Mouse (Mus musculus) adrenal gland, postnatal 14 days (tissue): ENCODE results near the gene Gjb3. TPM values are rescaled to one million over a fixed set of nuclear protein-coding genes. Genes with fewer than 3 reads are reported as not detected.

Experiments
- DNase-seq: peaks from one replicate; pipeline ENCODE4 v3.0.0; 2021; ENCODE audit warnings: mixed read lengths
- total RNA-seq: library from RNA; stranded (reverse); gene quantifications from 2 replicates; pipeline ENCODE4 v1.2.3, GENCODE M21; 2021

Gene Gjb3
- total RNA-seq, 1 experiment from 2014 or later = 0.26 TPM

DNA sequence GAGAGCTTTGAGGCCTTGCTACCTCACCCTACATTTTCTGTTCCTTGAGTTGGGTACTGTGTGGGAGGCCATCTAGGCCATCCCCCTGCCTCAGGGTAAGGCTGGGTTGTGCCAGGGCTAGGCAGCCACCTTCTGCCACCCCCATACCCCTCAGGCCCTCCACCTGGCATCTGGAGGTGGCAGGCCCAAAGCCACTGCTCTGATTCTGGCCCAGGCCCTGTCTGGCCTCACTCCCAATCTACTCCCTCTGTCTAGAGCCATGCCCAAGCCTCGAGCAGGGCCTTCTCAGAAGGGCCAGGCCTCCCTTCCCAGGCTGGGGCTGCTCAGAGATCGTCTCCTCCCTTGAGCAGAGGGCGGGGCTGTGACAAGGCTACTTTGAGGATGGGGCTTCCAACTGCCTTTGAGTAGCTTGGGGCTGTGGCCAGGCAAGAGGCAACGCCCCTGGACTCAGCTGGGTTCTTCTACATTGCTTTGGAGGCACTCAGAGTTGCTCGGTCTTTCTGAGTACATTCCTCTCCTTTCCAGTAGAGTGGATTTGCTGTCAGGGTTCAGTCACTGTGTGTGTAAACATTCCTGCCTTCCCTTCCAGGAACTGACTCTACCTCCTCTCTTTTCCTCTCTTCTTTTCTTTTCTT is 4.3 kb upstream of the Gjb3 start:
- DNase-seq = no peak

DNA sequence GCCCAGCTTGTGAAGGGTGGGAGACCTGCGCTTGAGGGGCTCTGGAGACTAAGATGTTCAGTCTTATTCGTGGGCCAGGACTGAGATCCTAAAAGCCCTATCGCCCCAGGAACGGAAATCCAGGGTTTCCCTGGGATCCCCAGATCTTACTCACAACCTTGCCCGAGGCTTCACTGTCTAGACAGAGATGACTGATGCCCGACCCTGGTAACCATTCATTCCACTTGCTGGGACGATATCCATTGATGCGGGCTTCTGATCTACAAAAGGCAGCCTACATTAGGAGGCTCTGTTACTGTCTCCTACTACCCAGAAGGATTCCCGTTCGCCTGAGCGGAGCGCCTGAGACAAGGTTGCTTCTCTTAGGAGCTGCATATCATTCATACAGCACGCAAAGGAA is 527 bp upstream of the Gjb3 start:
- DNase-seq = peak; percentile 40

DNA sequence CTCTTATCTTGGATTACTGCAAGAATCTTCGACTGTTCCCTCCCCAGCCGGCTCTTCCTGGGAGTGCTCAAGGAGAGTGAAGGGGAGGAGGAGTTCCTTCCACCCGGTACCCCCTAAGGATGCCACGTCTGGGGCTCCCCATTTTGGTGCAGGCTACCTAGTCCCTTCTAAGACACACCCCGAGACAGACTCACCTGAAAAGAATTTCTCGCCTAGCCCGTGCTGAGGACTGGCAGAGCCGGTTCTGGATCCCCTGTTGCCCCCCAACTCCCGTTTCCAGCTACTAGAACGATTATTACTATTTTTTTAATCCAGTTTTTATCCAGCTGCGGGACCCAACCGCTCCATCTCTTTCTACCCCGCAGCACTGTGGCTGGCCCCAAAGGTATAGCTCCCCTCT is 893 bp downstream of the Gjb3 start:
- no peak for DNase-seq

DNA sequence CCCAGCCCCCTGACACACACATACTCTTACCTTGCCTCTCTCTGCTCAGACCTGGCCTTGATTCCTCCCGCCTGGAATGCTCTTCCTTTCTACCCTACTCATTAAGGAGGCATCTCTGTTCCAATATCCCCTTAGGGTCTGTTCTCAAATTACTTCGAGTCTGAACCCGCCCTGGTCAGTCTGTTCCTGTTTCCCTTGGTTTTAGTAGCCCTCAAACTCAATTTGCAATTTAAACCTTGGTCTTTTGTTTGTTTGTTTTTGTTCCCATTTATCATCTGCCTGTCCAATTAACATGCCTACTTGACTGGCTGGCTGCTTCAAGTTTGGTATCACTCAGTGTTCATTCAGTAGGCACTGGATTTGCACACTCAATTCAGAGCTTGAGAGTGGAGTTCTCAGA is 1.6 kb downstream of the Gjb3 start:
- no peak for DNase-seq

DNA sequence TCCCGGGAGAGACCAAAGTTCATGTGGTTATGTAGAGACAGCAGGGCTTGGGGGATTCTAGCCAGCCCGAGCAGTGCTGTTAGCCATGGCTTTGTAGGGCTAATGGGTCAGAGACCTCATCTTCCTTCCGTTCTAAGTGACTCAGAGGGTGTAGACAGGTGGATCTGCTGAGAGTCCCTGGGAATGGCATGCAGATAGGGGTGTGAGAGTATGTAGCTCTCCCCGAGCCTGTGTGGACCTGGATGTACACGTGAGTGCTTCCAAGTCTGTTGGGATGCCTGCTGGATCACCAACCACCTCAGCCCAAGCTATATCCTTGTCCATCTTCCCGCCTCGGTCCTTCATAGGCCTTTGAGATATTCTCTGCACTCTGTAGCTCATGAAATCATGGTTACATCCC is 2.3 kb downstream of the Gjb3 start:
- no peak for DNase-seq

DNA sequence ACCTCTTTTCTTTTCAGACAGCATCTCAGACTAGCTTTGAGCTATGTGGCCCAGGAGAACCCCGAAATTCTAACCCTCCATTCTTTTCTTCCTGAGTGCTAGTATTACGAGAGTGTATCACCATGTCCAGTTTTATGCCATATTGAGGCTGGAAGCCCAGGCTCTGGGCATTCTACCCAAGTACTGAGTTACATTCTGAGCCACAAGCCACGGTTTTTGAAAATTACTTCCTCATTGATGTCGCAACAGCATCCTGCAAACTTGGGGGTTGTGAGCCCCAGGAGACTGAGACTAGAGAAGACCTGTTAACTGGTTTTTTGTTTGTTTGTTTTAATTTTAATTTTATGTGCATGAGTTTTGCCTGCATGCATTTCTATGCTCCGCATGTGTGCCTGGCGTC is 2.9 kb downstream of the Gjb3 start:
- no peak for DNase-seq

DNA sequence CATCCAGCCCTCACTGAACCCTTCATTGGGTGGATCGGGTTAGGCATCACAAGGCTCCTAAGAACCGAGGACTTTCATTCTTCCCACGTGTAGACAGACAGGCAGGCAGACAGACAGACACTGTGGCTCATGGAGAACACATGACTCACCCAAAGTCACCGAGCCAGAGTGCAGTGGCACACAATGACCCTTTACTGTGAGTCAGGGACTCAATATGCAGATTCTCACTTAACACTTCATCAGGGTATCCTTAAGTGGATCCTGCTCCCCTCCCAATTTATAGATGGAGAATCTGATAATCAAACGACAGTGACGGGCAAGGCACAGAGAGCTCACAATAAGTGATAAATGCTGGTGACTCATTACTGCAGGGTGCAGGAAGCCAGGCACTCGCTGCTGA is 3.4 kb downstream of the Gjb3 start:
- no peak for DNase-seq

DNA sequence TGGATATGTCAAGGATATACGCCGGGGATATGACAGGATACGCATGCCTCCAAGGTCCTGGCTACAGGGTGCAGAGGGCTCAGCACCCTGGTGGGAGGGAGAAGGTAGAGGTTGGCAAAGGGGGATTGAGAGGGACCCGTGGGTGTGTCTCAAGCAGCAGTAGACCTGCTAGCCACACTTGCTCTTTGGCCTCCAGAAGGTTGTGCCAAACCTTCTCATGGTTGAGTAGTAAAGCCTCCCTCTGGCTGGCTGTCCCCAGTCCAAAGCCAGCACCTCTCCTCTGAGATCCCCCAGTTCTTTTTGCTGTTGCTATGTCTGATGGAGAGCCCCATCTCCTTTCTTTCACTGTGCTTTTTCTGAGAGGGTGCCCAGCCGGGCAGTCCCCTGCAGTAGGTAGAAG is 5.4 kb downstream of the Gjb3 start:
- no peak for DNase-seq

DNA sequence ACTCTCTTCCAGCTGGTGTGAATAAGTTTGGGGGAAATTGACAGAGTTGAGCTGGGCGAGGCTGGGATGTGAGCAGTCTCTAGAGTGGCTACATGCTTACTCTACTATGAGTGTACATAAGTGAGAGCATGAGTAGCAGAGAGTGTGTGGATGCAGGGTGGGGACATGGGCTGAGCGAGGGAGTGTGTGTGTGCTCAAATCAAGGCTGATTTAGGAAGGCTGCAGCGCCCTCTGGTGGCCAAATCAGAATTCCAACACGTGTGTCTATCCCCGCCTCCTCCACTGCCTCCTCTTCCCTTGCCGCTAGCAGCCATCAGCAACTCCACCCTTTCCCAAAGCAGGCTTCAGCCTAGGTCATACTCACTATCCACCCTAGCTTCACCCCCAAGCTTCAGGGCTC is 5.9 kb downstream of the Gjb3 start:
- DNase-seq = peak; percentile 89

DNA sequence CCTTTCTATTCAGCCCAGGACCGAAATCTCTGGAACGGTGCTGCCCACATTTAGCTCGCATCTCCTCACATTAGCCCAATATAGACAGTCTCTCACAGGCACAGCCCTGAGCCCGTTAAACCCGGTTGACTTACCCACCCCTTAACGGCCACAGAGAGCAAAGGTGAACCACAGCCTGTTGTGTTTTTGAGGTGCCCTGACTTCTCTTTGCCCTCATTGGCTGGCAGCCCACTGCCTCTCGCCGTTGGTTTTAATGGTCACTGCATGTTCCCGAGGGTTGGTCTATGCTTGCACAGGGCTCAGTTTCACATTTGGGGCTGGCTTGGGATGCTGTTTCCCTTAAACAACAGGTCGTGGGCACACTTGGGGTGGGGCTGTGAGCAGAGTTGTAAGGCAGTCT is 6.3 kb downstream of the Gjb3 start:
- no peak for DNase-seq

DNA sequence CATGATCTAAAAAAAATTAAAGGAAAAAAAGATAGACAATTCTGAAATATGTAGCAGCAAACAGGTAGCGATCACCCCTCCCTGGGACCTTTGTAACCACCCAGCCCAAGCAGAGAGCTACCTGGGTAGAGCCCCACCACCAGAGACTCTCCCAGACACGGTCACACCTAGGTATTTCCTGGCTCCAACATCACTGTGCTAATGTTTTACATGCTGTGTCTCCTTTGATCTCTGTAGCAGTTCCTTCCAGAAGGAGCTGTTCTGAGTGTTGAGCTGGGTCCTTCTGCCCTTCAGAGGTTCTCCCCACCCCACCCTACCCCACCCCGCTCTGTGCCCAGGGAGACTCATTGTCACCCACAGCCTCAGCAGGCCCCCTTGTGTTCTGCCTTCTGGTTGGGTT is 7.0 kb downstream of the Gjb3 start:
- no peak for DNase-seq

DNA sequence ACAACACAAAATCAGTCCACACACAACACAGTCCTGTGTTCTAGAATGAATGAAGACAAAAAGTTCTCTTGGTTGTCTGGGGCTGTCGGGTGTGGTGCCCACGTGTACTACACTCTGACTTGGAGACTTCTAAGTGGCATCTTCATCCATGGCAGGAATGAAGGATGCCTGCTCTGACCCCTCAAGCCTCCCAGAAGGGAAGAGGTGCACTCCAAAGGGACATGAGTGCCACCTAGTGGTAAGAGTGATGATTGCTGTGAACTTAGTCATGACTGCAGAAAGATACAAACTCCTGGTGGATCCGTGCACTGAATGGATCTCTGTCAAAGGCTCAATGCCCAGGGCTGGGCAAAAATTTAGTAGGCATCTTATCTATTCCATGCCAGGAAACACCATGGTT is 11.0 kb downstream of the Gjb3 start:
- peak; percentile 84 for DNase-seq

DNA sequence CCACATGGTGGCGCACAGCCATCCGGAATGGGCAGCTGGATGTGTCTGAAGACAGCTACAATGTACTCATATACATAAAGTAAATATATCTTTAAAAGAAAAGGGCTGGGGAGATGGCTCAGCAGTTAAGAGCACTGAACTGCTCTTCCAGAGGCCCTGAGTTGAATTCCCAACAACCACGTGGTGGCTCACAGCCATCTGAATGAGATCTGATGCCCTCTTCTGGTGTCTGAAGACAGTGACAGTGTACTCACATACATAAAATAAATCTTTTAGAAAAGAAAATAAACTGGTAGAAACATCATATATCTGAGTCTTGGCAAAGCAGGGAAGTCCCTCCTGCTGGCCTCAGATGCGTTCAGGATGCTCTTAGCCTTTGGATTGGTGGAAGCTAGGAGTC is 13.5 kb downstream of the Gjb3 start:
- no peak for DNase-seq

DNA sequence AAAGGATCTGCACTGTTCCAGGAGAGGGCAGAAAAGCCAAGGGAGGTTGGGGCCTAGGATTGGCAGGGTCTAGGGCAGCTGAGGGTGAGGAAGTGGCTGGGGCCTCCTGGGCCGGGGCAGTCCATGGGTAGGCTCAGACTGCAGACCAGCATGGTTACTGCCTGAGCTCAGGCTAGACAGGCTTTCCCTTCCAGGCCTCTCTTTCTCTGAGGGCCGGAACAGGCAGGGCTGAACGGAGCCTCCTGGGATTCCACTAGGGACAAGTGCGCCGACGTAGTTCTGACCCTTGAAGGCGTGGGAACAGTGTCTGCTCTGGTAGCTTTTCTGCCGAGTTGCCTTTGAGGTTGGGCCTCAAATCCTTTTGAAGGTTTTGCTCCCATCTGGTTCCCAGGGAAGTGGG is 14.9 kb downstream of the Gjb3 start:
- DNase-seq = no peak

DNA sequence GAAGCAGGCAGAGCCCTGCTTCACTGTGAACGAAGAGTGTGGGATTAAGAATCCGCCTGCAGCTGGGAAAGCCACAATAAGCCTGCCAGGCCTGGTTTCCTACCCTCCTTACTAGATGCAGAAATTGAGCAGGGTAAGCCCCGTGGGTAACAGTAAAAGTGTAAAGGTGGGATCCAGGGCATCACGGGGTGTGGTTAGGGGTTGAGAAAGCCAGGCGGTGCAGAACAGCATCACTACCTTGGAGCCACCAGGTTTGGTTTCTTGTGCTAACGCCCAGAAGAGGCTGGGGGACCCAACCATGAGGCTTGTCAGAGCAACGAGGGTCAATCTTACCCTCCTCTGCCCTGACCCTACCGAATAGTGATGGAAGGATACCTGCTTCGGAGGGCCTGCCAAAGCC is 16.1 kb downstream of the Gjb3 start:
- no peak for DNase-seq

DNA sequence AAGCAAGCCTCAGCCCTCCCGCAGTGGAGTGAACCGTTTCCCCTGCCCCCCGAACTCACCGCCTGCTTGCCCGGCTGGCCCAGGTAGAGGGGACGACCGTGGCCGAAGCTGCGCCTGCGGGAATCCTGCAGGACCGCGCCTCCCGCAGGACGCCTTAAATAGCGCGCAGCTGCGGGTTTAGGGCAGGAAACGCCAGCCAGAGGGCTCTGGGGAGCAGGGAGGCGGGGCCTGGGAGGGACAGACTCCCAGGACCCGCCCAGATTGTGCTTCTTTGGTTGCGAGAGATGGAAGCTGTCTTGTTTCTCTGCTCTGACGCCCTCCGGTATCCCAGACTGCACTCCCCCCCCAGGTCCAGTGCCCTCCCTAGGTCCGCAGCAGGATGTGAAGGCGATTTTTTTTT is 16.8 kb downstream of the Gjb3 start, which contains the start of gene Gja4:
Gene Gja4, minus strand, starts transcription at position 179 of the 400 bp plus-strand sequence.
- DNase-seq = peak; percentile 91

DNA sequence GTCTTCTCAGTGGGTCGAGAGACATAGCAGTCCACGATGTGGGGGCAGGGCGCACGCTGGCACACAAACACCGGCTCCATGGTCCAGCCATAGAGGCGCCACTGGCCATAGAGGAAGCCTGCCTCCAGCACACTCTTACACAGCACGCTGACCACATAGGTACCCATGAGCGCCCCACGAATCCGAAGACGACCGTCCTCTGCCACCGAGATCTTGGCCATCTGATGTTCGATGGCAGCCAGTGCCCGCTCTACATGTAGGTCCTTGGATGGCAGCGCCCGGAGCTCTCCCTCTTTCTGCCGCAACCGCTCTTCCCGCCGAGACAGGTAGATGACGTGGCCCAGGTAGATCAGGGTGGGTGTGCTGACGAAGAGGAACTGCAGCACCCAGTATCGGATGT is 18.3 kb downstream of the Gjb3 start:
- no peak for DNase-seq

DNA sequence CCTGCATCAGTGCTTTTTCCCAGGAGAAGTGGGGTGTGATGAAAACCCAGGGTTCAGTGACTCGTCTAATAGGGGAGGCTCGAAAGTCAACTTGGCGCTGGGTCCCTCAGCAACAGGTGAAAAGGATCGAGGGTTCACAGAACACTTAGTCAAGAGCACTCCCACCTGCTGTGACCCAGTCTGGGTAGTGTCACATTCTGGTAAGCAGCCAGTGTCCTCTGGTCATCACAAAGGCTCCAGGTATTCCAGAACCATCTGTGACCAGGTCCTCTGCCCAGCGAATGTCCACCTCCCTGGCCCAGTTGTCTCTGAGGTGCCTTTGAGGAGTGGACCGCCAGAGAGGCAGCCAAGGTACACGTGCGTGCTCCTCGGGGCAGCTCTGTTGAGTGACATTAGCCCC is 19.1 kb downstream of the Gjb3 start:
- DNase-seq = no peak

DNA sequence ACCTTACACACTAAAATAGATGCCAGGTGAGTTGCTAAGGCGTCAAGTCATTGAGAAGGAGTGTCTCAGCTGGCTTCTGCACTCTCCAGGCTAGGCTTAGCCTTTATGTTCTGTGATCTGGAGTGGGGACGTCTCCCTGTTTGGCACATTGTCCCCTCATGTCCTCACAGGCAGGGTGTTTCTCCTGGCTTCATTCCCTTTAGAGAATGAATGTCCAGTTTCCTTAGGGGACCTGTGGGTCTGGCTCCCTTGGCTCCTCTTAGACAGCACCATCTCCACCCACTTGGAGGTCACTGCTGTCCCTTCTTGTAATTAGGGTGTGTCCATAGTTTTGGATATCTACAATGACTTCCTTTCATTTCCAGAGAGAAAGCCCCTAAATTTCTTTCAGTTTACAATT is 23.7 kb downstream of the Gjb3 start:
- no peak for DNase-seq

DNA sequence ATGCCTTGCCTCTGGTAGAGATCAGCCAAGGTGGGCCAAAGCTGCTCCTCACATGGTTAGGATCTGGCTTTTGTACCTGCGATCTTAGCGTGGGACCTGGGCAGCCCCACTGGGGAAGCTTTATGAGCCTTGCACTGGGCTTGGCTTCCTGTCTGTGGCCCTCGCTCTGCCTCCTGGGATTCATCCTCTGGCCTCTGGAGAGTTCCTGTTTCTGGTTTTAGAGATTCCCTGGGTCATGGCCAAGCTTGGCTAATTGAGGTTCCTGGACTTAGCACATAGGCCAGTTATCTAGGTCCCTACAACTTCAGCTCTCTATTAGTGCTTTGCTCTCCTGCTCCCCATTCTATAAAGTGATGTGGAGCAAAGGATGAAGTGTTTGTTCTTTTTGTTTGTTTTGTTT is 26.8 kb downstream of the Gjb3 start:
- no peak for DNase-seq

DNA sequence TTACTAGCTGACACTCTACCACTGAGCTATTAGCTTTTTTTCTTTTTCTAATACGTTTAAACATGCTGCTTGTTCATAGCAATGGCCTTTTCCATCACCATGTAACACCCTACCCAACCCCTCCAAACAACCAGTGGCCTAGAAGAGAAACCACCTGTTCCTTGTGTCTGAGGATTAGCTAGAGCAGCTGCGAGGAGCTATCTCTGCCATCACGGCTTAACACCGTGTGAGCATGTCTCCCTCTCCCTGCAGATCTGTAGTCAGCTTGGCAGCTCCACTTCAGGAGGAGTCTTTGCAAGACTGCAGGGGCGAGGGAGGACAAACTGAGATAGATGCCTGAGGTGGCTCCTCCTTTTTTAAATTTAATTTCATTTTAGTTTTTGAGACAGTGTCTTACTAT is 30.1 kb downstream of the Gjb3 start:
- DNase-seq = no peak

DNA sequence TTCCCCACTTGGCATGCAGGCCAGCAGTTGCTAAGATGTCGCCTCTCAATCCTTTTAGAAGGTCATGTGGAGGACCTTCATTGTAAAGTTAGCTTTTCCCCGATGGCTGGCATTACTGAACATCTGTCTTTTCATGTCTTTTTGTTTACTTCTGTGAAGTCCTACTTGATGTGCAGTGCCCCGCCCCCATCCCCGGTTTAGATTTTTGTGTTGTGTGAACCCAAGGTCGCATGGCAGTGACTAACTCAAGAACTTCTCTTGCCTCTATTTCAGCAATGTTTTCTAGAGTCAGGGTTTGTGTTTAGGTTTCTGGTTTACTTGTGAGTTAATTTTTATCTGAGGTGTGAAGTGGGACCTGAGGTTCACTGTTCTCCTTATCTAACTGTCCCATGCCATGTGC is 38.0 kb downstream of the Gjb3 start:
- peak; percentile 52 for DNase-seq

DNA sequence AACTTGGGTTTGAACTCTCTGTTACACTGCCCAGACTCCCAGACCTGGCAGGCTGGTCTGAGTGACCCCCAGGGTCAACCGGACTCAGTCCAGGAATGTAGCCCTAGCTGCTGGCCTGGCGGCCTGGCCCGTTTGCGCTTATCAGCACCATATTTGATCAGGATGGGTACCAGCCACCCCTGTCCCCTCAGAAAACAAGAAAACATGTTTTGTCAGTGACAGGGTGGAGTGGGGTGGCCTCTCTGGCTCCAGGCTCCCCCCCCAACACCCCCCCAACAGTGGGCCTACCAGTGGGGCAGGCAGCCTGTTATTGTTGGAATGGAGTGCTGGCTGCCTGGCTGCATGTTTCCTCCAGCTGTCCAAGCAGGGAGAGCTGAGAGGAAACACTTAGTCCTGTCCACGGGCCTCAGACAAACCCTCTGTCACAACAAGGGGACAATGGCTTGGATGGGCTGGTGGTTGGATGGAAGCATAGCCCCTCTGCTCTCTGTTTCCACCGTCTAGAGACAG is 41.5 kb downstream of the Gjb3 start:
- DNase-seq = no peak

DNA sequence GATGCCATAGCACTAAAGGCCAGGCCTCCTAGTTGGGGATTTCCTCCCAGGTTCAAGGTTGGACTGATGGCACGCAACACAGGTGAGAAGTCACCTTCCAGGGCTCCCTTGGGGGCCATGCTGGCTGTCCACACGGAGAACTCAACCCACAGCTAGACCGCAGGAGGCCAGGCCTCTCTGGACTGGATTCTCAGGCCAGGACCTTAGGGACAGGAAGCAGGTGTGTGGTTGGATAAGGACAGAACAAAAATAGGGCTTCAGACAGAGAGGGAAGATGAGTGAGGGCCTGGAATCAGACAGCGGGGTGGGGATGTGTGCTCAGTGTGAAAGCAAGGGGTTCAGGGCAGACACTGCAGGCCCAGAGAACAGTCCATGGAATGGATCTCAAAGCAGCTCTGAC is 43.7 kb downstream of the Gjb3 start:
- DNase-seq = no peak

DNA sequence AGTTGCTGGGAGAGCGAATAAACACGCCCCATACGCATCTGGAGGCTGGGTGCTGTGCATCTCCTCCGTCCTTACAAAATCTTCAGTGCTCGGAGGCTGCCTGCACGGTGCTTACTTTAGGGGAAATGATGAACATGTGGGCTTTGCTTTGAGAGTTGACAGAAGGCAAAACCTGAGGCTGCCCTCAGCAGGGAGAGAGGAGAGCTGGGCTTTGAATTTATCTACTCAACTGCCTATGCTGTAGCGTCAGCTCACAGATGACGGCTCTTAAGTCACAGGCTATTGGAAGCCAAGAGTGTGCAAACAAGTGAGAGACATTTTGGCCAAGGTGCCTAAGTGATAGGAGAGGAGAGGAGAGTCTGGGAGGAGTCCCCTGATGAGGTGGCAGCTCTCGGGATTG is 51.4 kb downstream of the Gjb3 start:
- no peak for DNase-seq
